Mouse (Mus musculus) thymus, postnatal 0 days (tissue): Measurements from ENCODE around the gene Akap11. TPM values are rescaled to one million over a fixed set of nuclear protein-coding genes. Genes with fewer than 3 reads are reported as not detected.

Experiments used
- DNase-seq: peaks from one replicate; pipeline ENCODE4 v3.0.0-alpha.2; 2015; ENCODE audit warnings: low spot score
- polyA plus RNA-seq: library from polyadenylated mRNA; unstranded; fragments of >200 nt; fragmentation: Nextera tagmentation; extraction: Ambion mirVana; gene quantifications from 2 replicates; pipeline ENCODE4 v1.2.1, GENCODE M21; 2015

Gene Akap11
- polyA plus RNA-seq, 1 experiment from 2014 or later = 14.5 TPM

GRCm38 (mm10) chr14:78528461-78529425 is 7.9 kb downstream of the Akap11 start:
- DNase-seq = no peak

- DNase-seq = no peak
Measured at GRCm38 (mm10) chr14:78526907-78527306, 9.7 kb downstream of the Akap11 start.

- no peak for DNase-seq
Measured at GRCm38 (mm10) chr14:78526475-78526874, 10.1 kb downstream of the Akap11 start.

DNA sequence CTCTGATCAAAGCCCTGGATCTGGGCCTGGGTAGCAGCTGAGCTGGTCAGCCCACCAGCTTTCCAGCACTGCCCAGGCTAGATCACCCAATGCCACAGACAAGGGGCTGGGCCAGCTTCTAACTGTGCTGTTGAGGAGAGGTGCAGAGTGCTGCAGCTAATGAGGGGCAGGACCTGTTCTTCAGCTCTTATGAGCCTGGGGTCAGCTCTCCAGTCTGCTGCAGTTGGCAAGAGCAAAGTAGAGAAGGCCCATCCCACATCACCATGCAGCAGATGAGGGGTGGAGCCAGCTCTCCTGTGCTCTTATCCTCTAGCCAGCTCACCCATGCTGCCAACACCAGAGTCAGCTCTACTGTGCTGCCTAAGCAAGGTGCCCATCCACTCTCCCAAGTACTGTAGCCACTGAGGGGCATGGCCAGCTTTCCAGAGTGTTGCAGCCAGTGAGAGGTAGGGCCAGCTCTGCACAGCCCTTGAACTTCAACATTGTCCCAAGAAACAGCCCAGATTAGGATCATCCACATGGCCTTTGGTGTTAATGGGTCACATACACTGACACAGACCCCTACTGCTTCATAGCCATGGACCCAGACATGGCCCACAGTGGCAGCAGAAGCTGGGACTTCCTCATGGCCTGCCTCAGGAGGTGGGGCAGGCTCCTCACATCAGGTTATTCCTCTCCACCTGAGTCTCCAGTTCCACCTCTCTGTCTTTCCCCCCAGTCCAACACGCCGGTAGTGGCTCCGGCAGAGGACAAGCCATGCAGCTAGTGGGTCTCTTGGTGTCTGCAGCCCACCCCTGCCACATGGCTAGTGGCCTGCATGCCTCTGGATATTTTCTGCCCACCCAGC is 10.8 kb downstream of the Akap11 start:
- no peak for DNase-seq

DNA sequence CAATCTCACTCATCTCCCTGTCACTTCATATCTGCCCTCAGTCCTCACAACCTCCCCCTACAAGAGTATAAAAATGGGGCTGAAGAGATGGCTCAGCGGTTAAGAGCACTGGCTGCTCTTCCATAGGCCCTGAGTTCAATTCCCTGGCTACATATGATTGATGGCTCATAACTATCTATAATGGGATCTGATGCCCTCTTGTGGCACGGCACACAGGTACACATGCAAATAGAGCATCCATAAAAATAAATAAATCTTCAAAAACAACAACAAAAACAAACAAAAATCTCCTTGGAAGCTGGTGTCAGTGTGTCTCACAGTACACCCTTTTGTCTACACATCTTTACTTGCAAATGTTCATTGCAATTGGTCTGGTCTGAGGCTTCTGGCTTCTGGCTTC is 11.5 kb downstream of the Akap11 start:
- DNase-seq = no peak

DNA sequence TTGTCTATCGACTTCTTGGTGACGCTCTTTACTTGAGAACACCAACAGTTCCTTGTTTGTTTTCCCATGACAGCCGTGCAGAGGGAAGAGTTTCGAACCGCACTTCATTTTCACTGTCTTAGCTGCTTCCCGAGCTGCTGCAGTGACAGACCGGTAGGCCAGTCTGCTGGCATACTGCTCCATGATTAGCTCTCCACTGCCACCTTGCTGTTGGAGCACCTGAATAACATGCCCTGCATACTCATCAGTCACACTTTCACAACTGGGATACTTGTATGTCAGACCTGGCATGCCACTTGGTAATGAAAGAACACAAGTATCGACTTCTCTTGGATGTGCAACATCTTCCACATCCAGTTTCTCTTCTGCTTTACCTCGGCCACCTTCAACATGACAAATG is 25.9 kb downstream of the Akap11 start:
- peak; percentile 15 for DNase-seq

DNA sequence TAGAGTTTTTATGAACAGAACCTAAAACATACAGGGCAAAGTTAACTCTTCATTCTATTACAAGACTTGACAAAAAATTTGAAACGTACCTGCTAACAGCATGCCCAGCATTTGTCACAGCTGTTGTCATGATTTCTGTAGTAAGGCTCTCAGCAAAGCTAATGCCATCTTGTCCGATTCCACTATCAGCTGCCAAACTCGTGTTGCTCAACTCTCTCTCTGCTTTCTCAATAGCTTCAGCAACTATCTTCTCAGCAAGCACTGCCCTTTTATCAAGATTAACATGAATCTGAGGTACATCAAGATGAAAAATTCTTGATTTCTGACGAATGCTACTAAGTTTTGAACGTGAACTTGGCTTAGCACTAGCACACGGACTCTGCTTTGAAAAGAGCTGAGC is 26.8 kb downstream of the Akap11 start:
- no peak for DNase-seq

DNA sequence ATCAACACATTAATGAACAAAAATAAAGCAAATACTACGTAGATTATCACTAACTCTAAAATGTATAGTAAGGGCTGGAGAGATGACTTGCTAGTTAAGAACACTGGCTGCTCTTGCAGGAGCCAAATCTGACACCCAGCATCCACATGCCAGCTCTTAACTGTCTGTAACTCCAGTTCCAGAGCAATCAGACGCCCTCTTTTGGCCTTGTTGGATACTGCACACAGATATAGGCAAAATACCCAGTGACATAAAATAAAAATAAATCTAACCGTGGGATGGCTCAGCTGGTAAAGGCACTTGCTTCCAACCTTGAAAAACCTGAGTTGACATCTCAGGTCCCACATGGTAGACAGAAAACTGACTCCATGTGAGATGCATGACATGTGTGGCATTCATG is 36.0 kb downstream of the Akap11 start:
- DNase-seq = no peak

DNA sequence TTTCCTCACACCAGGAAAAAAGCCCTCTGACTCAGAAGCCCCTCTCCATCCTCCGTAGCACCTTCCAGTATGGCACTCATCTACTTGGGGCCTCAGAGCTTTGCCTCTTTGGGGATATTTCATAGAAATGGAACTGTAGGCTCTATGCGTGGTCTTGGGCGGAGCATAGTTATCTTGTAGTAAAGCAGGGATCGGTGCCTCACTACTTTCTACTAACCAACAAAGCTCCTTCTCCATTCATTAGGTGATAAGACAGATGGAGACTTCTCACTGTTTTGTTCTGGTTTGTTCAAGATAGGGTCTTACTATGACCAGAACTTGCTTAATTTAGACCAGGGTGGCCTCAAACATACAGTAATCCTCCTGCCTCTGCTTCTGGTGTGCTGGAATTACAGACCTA is 39.9 kb downstream of the Akap11 start:
- no peak for DNase-seq

- no peak for DNase-seq
Measured at GRCm38 (mm10) chr14:78495241-78495640, 41.4 kb downstream of the Akap11 start.

GRCm38 (mm10) chr14:78492602-78493001 is 44.0 kb downstream of the Akap11 start:
- DNase-seq = no peak

- DNase-seq = no peak
Measured at GRCm38 (mm10) chr14:78491432-78491831, 45.2 kb downstream of the Akap11 start.

- DNase-seq = peak; percentile 77
Measured at GRCm38 (mm10) chr14:78482385-78483231, 54.0 kb downstream of the Akap11 start.

DNA sequence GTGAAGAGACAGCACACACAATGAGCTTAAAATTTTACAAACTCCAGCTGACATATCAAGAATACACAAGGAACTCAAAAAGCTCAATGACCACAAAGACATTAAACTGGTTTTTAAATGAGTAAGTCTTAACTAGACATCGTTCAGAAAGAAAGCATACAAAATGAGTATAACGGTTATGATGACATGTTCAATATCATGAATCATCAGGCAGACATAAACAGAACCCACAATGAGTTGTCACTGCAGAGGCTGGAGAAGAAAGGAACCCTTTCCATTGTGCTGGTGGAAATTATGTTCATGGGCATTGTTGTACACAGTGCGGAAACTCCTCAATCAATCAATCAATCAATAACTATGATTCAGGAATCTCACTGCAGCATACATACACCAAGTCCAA is 62.5 kb downstream of the Akap11 start:
- DNase-seq = no peak

DNA sequence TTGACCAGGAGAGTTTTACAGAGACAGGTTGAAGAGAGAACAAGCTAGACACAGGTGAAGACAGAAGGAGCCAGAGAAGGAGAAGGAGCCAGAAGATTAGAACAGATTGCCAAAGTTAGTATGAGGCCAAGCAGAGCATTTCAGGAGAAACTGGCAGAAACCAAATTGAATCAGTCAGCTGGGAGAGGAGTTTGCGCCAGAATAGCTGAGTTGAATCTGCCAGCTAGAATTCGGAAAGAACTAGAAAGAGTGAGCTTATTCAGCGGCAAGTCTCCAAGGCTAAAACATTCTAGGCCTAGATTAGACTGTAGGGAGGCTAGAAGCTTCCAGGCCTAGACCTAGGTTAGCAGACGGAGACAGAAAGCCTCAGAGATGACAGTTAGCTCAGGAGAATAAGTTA is 65.9 kb downstream of the Akap11 start:
- no peak for DNase-seq

- no peak for DNase-seq
Measured at GRCm38 (mm10) chr14:78468991-78469390, 67.6 kb downstream of the Akap11 start.

DNA sequence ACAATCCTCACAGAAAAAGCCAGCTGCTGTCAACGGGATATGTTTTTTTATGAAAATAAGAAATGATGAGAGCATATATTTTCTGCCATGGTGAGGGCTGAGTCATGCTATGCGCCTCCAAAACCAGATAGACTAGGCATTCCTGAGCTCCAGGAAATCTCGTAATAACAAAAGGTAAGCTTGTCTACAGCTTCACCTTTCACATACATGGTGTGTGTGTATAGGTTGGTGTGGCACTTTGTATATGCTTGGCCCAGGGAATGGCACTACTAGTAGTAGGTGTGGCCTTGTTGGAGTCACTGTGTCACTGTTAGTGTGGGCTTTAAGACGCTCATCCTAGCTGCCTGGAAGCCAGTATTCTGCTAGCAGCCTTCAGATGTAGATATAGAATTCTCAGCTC is 68.6 kb downstream of the Akap11 start:
- no peak for DNase-seq

- DNase-seq = no peak
Measured at GRCm38 (mm10) chr14:78464353-78464752, 72.3 kb downstream of the Akap11 start.

DNA sequence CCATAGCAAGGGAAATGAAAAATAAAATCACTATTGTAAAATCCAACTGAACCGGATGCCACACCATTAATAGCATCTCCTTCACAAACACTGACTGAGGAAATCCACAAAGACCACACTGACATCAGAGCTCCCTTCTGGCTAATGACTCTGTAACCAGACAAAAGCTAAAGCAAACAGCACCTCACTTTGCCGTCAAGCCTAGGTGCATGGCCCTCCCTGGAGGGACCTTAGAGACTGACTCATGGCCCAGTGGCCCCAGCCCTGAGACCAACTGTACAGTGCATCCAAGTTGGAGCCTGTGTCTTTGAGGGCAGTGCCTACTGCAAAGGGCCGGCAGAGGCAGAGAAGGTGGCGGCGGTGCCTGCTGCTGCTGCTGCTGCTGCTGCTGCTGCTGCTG is 77.5 kb downstream of the Akap11 start:
- DNase-seq = peak; percentile 42

- peak; percentile 43 for DNase-seq
Measured at GRCm38 (mm10) chr14:78458705-78459104, 77.9 kb downstream of the Akap11 start.

DNA sequence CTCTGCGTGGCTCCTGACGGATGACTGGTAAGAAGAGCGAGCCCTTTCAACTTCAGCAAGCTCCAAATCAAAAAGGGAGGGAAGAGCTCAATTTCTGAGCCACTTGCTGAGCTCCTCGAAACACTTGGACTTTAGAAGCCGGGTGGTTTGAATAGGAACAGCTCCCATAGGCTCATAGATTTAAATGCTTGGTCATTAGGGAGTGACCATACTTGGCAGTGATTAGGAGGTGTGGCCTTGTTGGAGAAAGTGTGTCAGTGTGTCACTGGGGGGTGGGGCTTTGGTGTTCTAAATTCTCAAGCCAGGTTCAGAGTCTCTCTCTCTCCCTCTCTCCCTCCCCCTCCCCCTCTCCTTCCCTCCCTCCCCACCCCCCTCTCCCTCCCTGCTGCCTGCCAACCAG is 81.6 kb downstream of the Akap11 start:
- no peak for DNase-seq
